Mouse (Mus musculus) neutrophil, adult 65 days (primary cell): Measurements from ENCODE around the gene Ckm. TPM values are rescaled to one million over a fixed set of nuclear protein-coding genes. Genes with fewer than 3 reads are reported as not detected.

Experiments used
- total RNA-seq: library from RNA; stranded (reverse); gene quantifications from 2 replicates; pipeline ENCODE4 v1.2.4, GENCODE M21; 2023

The Ckm gene
- 0.86 and 2.3 TPM in 2 replicates for total RNA-seq

GRCm38 (mm10) chr7:19404476-19404875, at the start of gene Ckm:
TSS of gene Ckm (plus strand) at chr7:19404776.

GRCm38 (mm10) chr7:19359299-19359891, 45.2 kb upstream of the Ckm start, which contains the start of the genes Cd3eap and Ppp1r13l:
TSS of gene Cd3eap (minus strand) at chr7:19359483.
TSS of gene Ppp1r13l (plus strand) at chr7:19359749.

GRCm38 (mm10) chr7:19381377-19382165, 23.0 kb upstream of the Ckm start, which contains the start of gene Ercc2:
TSS of gene Ercc2 (plus strand) at chr7:19382010.

DNA sequence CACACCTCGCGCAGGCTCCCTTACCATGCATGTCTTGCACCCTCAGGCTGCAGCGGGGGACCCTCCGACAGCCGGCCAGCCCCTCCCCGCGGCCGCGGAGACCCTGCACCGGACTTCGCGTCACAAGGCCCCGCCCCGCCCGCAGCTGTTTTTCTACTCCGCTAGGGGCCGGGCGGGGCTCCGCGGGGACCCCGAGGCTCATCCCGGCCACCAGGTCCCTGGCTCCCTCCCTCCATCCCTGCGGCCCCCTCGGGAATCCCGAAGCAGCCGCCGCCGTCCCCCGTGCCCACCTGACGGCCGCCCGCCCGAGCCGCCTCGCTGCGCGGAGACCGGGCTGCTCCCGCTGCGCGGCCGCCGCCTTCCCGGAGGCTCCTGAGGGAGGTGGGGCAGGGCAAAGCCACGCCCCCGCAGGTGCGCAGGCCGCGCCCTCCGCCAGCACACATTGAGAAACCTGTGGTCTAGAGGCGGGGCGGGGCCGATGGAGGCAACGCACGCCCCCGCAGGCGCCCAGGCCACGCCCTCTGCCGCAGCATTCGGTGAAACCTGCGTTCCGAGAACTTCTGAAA, 762 bp upstream of the Ckm start, which contains the start of gene Klc3:
Gene Klc3, minus strand, starts transcription at position 374 of the 566 bp plus-strand sequence.

DNA sequence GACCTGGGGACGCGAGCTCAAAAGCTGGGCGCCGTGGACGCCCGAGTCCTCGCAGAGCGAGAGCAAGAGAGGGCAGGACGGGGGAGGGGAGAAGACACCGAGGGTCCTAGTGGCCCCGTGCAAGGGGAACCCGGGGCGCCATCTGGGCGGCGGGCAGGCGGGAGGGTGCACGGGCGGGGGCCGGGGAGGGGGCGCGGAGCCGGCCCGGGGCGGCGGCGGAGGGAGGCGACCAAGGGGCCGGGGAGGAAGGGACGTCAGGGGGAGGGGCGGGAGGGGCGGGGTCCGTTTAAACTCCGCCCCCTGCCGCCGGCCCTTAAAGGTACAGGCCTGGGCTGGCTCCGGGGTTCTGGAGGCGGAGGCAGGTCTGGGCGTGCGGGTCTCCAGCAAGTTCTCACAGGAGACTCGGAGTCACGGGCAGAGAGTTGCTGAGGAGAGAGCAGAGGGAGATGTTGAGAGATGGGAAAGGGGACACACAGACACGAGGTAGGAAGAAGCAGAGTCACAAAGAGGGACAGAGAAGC, 54.1 kb downstream of the Ckm start, which contains the start of gene Mark4:
Gene Mark4, minus strand, starts transcription at position 231 of the 521 bp plus-strand sequence.

GRCm38 (mm10) chr7:19462884-19463381, 58.4 kb downstream of the Ckm start, which contains the start of gene Exoc3l2:
TSS of gene Exoc3l2 (plus strand) at chr7:19463331.

Other genes starting within 250 kb of the Ckm start
- gene Gipr, start 238.6 kb upstream of the Ckm start, total RNA-seq, result not detected in 2 replicates
- 66.7 and 67.7 TPM in 2 replicates for gene Eml2, start 228.4 kb upstream of the Ckm start, total RNA-seq
- gene Gpr4, start 192.2 kb upstream of the Ckm start, total RNA-seq, result 0.14 and 0.25 TPM in 2 replicates
- 23.2 and 33.0 TPM in 2 replicates for gene Opa3, start 176.4 kb upstream of the Ckm start, total RNA-seq
- gene Vasp, start 133.0 kb upstream of the Ckm start, total RNA-seq, result 743 and 770 TPM in 2 replicates
- gene Ppm1n, start 124.7 kb upstream of the Ckm start, total RNA-seq, result 1.2 TPM in 2 replicates
- not detected in 2 replicates for gene Rtn2, start 122.2 kb upstream of the Ckm start, total RNA-seq
- gene Fosb, start 94.7 kb upstream of the Ckm start, total RNA-seq, result 1,152 and 1,682 TPM in 2 replicates
- 17.8 and 28.2 TPM in 2 replicates for gene Ercc1, start 60.0 kb upstream of the Ckm start, total RNA-seq
- 5.3 TPM in 2 replicates for gene Cd3eap, start 45.3 kb upstream of the Ckm start, total RNA-seq
- 3.0 and 3.8 TPM in 2 replicates for gene Ppp1r13l, start 45.0 kb upstream of the Ckm start, total RNA-seq
- 15.4 and 19.1 TPM in 2 replicates for gene Ercc2, start 22.8 kb upstream of the Ckm start, total RNA-seq
- gene Klc3, start 672 bp upstream of the Ckm start, total RNA-seq, result 0.27 TPM in 1 of 2 replicates, not detected in the other
- 29.7 and 32.2 TPM in 2 replicates for gene Mark4, start 54.0 kb downstream of the Ckm start, total RNA-seq
- gene Exoc3l2, start 58.6 kb downstream of the Ckm start, total RNA-seq, result 0.59 and 0.60 TPM in 2 replicates
- gene Bloc1s3, start 103.6 kb downstream of the Ckm start, total RNA-seq, result 9.0 and 9.5 TPM in 2 replicates
- 16.0 and 21.7 TPM in 2 replicates for gene Trappc6a, start 103.6 kb downstream of the Ckm start, total RNA-seq
- gene Nkpd1, start 113.1 kb downstream of the Ckm start, total RNA-seq, result not detected in 2 replicates
- 36.2 and 46.8 TPM in 2 replicates for gene Ppp1r37, start 158.3 kb downstream of the Ckm start, total RNA-seq
- gene Zfp296, start 172.5 kb downstream of the Ckm start, total RNA-seq, result 2.4 and 2.6 TPM in 2 replicates
- 43.7 and 47.4 TPM in 2 replicates for gene Gemin7, start 172.8 kb downstream of the Ckm start, total RNA-seq
- 42.9 and 53.0 TPM in 2 replicates for gene Clasrp, start 199.7 kb downstream of the Ckm start, total RNA-seq
- gene Relb, start 224.7 kb downstream of the Ckm start, total RNA-seq, result 36.5 and 42.9 TPM in 2 replicates